Mouse (Mus musculus) intestine, embryonic 14.5 days (tissue): ENCODE results near the gene Zdhhc21. TPM values are rescaled to one million over a fixed set of nuclear protein-coding genes. Genes with fewer than 3 reads are reported as not detected.

ENCODE experiments used
- ATAC-seq: fragments of 200-750 bp; cut with Nextera tagmentation; replicated peaks from 2 replicates; pipeline ENCODE4 v1.8.0; 2017; ENCODE audit warnings: low read depth, moderate number of reproducible peaks, moderate TSS enrichment, moderate library complexity; ENCODE audit not compliant: low FRiP score, low TSS enrichment
- DNase-seq: peaks from one replicate; pipeline ENCODE4 v3.0.0-alpha.2; 2018; ENCODE audit warnings: low spot score
- H3K27ac ChIP-seq: fragments of 300-500 bp; sonication (generic); 2 replicates; pipeline ENCODE4 v1.5.1; 2014; ENCODE audit warnings: low read depth, mild to moderate bottlenecking, control low read depth
- H3K27me3 ChIP-seq: fragments of 300-500 bp; sonication (generic); replicated peaks from 2 replicates; pipeline ENCODE4 v1.6.1; 2014; ENCODE audit warnings: low read length, control low read depth; ENCODE audit not compliant: control insufficient read depth, insufficient read depth
- H3K36me3 ChIP-seq: fragments of 300-500 bp; sonication (generic); 2 replicates; pipeline ENCODE4 v1.6.1; 2014; ENCODE audit warnings: low read length, control low read depth; ENCODE audit not compliant: control insufficient read depth, insufficient read depth
- H3K4me1 ChIP-seq: fragments of 300-500 bp; sonication (generic); replicated peaks from 2 replicates; pipeline ENCODE4 v1.6.1; 2014; ENCODE audit warnings: low read length, control low read depth, mixed read lengths; ENCODE audit not compliant: control insufficient read depth, insufficient read depth
- H3K4me2 ChIP-seq: fragments of 300-500 bp; sonication (generic); 2 replicates; pipeline ENCODE4 v1.6.1; 2014; ENCODE audit warnings: low read length
- H3K4me3 ChIP-seq: fragments of 300-500 bp; sonication (generic); 2 replicates; pipeline ENCODE4 v1.5.1; 2014; ENCODE audit warnings: low read depth, low read length, control low read depth, mixed read lengths
- H3K9ac ChIP-seq: fragments of 300-500 bp; sonication (generic); 2 replicates; pipeline ENCODE4 v1.6.1; 2014; ENCODE audit warnings: mild to moderate bottlenecking, low read length
- H3K9me3 ChIP-seq: fragments of 300-500 bp; sonication (generic); 2 replicates; pipeline ENCODE4 v1.6.1; 2016; ENCODE audit warnings: low read length, control low read depth; ENCODE audit not compliant: control insufficient read depth
- WGBS: fragments of 180-500 bp; shearing (Covaris S2); extraction: QIAGEN DNeasy Blood & Tissue Kit; methylation state at CpG from one replicate; pipeline ENCODE4 v1.1.7; 2014; 5-methylcytosine and 5-hydroxymethylcytosine counted together
- polyA plus RNA-seq: library from polyadenylated mRNA; unstranded; fragments of >200 nt; fragmentation: Nextera tagmentation; extraction: Ambion mirVana; gene quantifications from 2 replicates; pipeline ENCODE4 v1.2.1, GENCODE M21; 2014

The Zdhhc21 gene
- polyA plus RNA-seq, 1 experiment from 2014 or later, result 15.4 TPM

- DNase-seq (no peak), ATAC-seq (no peak)
- Histone ChIP-seq H3K9ac (no peak overlapping the region), H3K27me3 (no peaks in the 10 kb centered on the region), H3K9me3 (no peaks in the 10 kb centered on the region), H3K36me3 (no peaks in the 10 kb centered on the region), H3K4me1 (peaks cover 7% of the 10 kb centered on the region), H3K27ac (no peak overlapping the region), H3K4me2 (no peak overlapping the region), H3K4me3 (no peak overlapping the region)
- 38% methylated on average over 6 of the region's 6 CpGs for WGBS
These were observed 12.4 kb upstream of the Zdhhc21 start for GRCm38 (mm10) chr4:82872121-82872520.

GRCm38 (mm10) chr4:82870931-82871330, 11.2 kb upstream of the Zdhhc21 start:
- Histone ChIP-seq H3K27ac (no peak overlapping the region), H3K9ac (no peak overlapping the region), H3K9me3 (no peaks in the 10 kb centered on the region), H3K36me3 (no peaks in the 10 kb centered on the region), H3K4me2 (no peak overlapping the region), H3K27me3 (no peaks in the 10 kb centered on the region), H3K4me1 (peaks cover 7% of the 10 kb centered on the region), H3K4me3 (no peak overlapping the region)
- WGBS, result 62% methylated on average over 6 of the region's 6 CpGs
- no peak for ATAC-seq
- no peak for DNase-seq

- Histone ChIP-seq H3K27ac (no peak overlapping the region), H3K9me3 (no peaks in the 10 kb centered on the region), H3K36me3 (no peaks in the 10 kb centered on the region), H3K4me3 (no peak overlapping the region), H3K4me2 (no peak overlapping the region), H3K27me3 (no peaks in the 10 kb centered on the region), H3K4me1 (peaks cover 7% of the 10 kb centered on the region), H3K9ac (no peak overlapping the region)
- DNase-seq, result no peak
- no peak for ATAC-seq
- 73% methylated on average over 5 of the region's 5 CpGs for WGBS
These were observed 8.1 kb upstream of the Zdhhc21 start for GRCm38 (mm10) chr4:82867731-82868445.

GRCm38 (mm10) chr4:82867111-82867510, 7.4 kb upstream of the Zdhhc21 start:
- ATAC-seq (no peak), DNase-seq (no peak)
- peaks cover 1% of the 10 kb centered on the region; the same call in 1 of the 2 replicates for H3K4me1 ChIP-seq
- H3K4me2 ChIP-seq, result no peak overlapping the region
- no peaks in the 10 kb centered on the region for H3K36me3 ChIP-seq
- no peak overlapping the region for H3K4me3 ChIP-seq
- no peak overlapping the region for H3K9ac ChIP-seq
- WGBS, result 49% methylated on average over 4 of the region's 4 CpGs
- H3K9me3 ChIP-seq, result no peaks in the 10 kb centered on the region
- no peak overlapping the region; the same call in 1 of the 2 replicates for H3K27ac ChIP-seq
- H3K27me3 ChIP-seq, result no peaks in the 10 kb centered on the region

GRCm38 (mm10) chr4:82864974-82865699, 5.4 kb upstream of the Zdhhc21 start:
- H3K4me3 ChIP-seq, result no peak overlapping the region
- H3K4me1 ChIP-seq, result no peaks in the 10 kb centered on the region
- WGBS, result 81% methylated on average over 8 of the region's 8 CpGs
- no peaks in the 10 kb centered on the region for H3K27me3 ChIP-seq
- H3K9me3 ChIP-seq, result no peaks in the 10 kb centered on the region
- H3K36me3 ChIP-seq, result no peaks in the 10 kb centered on the region
- H3K27ac ChIP-seq, result no peak overlapping the region
- no peak for ATAC-seq
- no peak overlapping the region for H3K9ac ChIP-seq
- H3K4me2 ChIP-seq, result no peak overlapping the region
- no peak for DNase-seq

GRCm38 (mm10) chr4:82863316-82863715, 3.6 kb upstream of the Zdhhc21 start:
- H3K9ac ChIP-seq, result no peak overlapping the region
- peaks cover 6% of the 10 kb centered on the region; the same call in 1 of the 2 replicates for H3K4me1 ChIP-seq
- ATAC-seq (no peak), DNase-seq (no peak)
- H3K36me3 ChIP-seq, result no peaks in the 10 kb centered on the region
- H3K9me3 ChIP-seq, result no peaks in the 10 kb centered on the region
- no peak overlapping the region for H3K27ac ChIP-seq
- H3K4me3 ChIP-seq, result no peak overlapping the region
- H3K4me2 ChIP-seq, result no peak overlapping the region
- no peaks in the 10 kb centered on the region for H3K27me3 ChIP-seq
- WGBS, result 93% methylated on average over 8 of the region's 8 CpGs

GRCm38 (mm10) chr4:82861451-82861850, 1.7 kb upstream of the Zdhhc21 start:
- 94% methylated on average over 2 of the region's 2 CpGs for WGBS
- no peaks in the 10 kb centered on the region for H3K27me3 ChIP-seq
- peaks cover 7% of the 10 kb centered on the region; the same call in 1 of the 2 replicates for H3K4me1 ChIP-seq
- no peaks in the 10 kb centered on the region for H3K36me3 ChIP-seq
- H3K4me3 ChIP-seq, result no peak overlapping the region
- ATAC-seq, result no peak
- H3K4me2 ChIP-seq, result no peak overlapping the region
- no peak overlapping the region for H3K9ac ChIP-seq
- DNase-seq, result no peak
- no peaks in the 10 kb centered on the region for H3K9me3 ChIP-seq
- no peak overlapping the region for H3K27ac ChIP-seq

- WGBS, result 48% methylated on average over 3 of the region's 3 CpGs
- no peak overlapping the region for H3K27ac ChIP-seq
- ATAC-seq, result no peak
These were observed 808 bp upstream of the Zdhhc21 start for GRCm38 (mm10) chr4:82860566-82860965.

More at GRCm38 (mm10) chr4:82860566-82860965, 808 bp upstream of the Zdhhc21 start:
- H3K36me3 ChIP-seq, result no peaks in the 10 kb centered on the region
- no peak overlapping the region for H3K4me3 ChIP-seq
- no peak overlapping the region for H3K9ac ChIP-seq
- H3K9me3 ChIP-seq, result no peaks in the 10 kb centered on the region
- no peaks in the 10 kb centered on the region for H3K27me3 ChIP-seq
- H3K4me2 ChIP-seq, result no peak overlapping the region
- H3K4me1 ChIP-seq, result peaks cover 7% of the 10 kb centered on the region; the same call in 1 of the 2 replicates
- no peak for DNase-seq
